35 mouse cellular contexts compared by ENCODE assay signal in genomic region chr5:150287949-150288348, GRCm38 (mm10).
"Had no signal": no experiment of that assay in that cellular context is flagged by ENCODE, and none has a peak within 500 bp of the region (broad histone marks: within the 10 kb centered on the region; RNA-seq: fewer than 3 reads in every experiment).

No protein-coding gene starts in this region.

- H3K27me3 ChIP-seq: heart, embryonic 12.5 days; heart, embryonic 13.5 days; heart, embryonic 15.5 days; hindbrain, embryonic 12.5 days; hindbrain, embryonic 13.5 days; hindbrain, embryonic 15.5 days; intestine, embryonic 15.5 days; kidney, embryonic 15.5 days had no signal

- ATAC-seq: hindbrain, embryonic 16.5 days; hindbrain, postnatal 0 days; inflammation-experienced regulatory T-cells, adult 6 months; intestine, embryonic 15.5 days; intestine, embryonic 16.5 days; intestine, postnatal 0 days had no signal

- H3K4me3 ChIP-seq: heart, embryonic 10.5 days; heart, embryonic 12.5 days; heart, embryonic 13.5 days; heart, embryonic 15.5 days; hindbrain, embryonic 10.5 days; hindbrain, embryonic 12.5 days; hindbrain, embryonic 13.5 days; hindbrain, embryonic 15.5 days; intestine, embryonic 15.5 days; kidney, embryonic 15.5 days; layer of hippocampus, adult 2 months; left cerebral cortex, adult 2 months had no signal

- H3K4me2 ChIP-seq: heart, embryonic 11.5 days; heart, embryonic 12.5 days; heart, embryonic 13.5 days; heart, embryonic 15.5 days; hindbrain, embryonic 12.5 days; hindbrain, embryonic 13.5 days; hindbrain, embryonic 14.5 days; hindbrain, embryonic 15.5 days; intestine, embryonic 15.5 days; kidney, embryonic 15.5 days had no signal

- H3K9me3 ChIP-seq: heart, embryonic 10.5 days; heart, embryonic 15.5 days; hindbrain, embryonic 10.5 days; hindbrain, embryonic 12.5 days; hindbrain, embryonic 13.5 days; hindbrain, embryonic 15.5 days; intestine, embryonic 15.5 days; kidney, embryonic 15.5 days had no signal

- H3K36me3 ChIP-seq: heart, embryonic 15.5 days; hindbrain, embryonic 10.5 days; hindbrain, embryonic 12.5 days; hindbrain, embryonic 13.5 days; hindbrain, embryonic 15.5 days; intestine, embryonic 15.5 days; kidney, embryonic 15.5 days had no signal

- H3K27ac ChIP-seq: heart, embryonic 10.5 days; heart, embryonic 13.5 days; heart, embryonic 15.5 days; hindbrain, embryonic 10.5 days; hindbrain, embryonic 12.5 days; hindbrain, embryonic 13.5 days; hindbrain, embryonic 14.5 days; hindbrain, embryonic 15.5 days; hindbrain, postnatal 0 days; intestine, embryonic 15.5 days; kidney, embryonic 15.5 days; kidney, postnatal 0 days; left cerebral cortex, adult 2 months had no signal

- H3K9ac ChIP-seq: heart, embryonic 12.5 days; heart, embryonic 13.5 days; heart, embryonic 15.5 days; hindbrain, embryonic 12.5 days; hindbrain, embryonic 13.5 days; hindbrain, embryonic 14.5 days; hindbrain, embryonic 15.5 days; intestine, embryonic 15.5 days; kidney, embryonic 15.5 days had no signal

- DNase-seq: heart, postnatal 10 days; heart, postnatal 14 days; heart, postnatal 36 days; heart, postnatal 4 days; kidney, adult 11 months; kidney, adult 18-20 months; kidney, adult 8-10 months; kidney, adult 9 months; kidney, postnatal 10 days; kidney, postnatal 14 days; kidney, postnatal 25 days; kidney, postnatal 36 days; kidney, postnatal 4 days; layer of hippocampus, adult 9-11 months; layer of hippocampus, postnatal 36 days had no signal
